Mouse (Mus musculus): ENCODE data around the gene March6. TPM values are rescaled to one million over a fixed set of nuclear protein-coding genes. Genes with fewer than 3 reads are reported as not detected.

Gene March6
- total RNA-seq, 2 experiments from 2014 or later, result 191 to 204 TPM

DNA sequence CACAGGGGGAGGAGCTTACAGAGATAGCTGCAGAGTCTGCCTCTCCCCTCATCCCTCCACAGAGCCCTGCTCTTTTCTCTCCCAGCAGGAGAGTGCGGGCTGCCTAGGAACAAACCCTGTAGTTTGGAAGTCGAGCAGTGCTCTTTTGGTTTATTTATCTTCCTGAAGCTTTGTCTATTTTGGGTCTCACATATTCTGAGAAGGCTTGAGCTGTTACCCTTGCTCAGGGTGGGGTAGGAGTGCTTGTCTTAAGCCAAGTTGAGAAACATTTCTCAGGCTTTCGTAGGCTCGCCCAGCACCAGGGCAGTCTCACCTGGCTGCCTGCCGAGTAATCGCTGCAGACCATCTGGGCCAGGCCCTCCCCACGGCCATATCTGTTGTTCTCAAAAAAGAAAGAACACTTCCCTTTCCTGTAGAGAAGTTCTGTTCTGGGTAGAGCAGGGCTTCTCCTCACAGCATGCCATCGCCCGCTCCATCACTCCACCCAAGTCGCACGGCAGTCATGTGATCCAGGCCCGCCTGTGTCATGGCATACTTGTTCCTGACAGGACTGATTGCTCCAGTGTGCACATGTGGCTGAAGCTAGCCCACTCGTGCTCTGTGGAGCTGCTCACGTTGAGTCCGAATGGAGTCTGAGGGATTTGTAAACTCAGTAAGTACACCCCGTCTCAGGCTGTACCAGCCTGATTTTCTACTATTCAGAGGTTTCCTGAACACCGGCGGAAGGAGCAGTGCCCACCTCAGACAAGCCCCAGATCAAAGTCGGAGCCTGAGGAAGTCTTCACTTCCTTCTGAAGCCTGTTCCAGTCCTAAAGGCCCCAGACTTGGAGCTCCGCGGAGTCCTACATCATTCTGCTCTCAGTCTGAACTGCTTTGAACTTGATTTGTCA lies 112.8 kb downstream of the March6 start:
- Histone ChIP-seq H3K4me3 (peak overlapping the region; percentile 33), H3K27ac (peak overlapping the region; percentile 92)
- no peak for TF ChIP-seq CTCF (IDR thresholded peaks at IDR 0.05)
- peak; percentile 45 to 79 for DNase-seq (ENCODE audit: extremely low spot score in 1 of 2, low spot score in 2 of 2)
- intact Hi-C loops (cut with DNase I), result loop anchor here (1.0 to 2.0 kb wide), 2 partner anchors 22 to 51 kb away; partner anchors contain the start of gene Ankrd33b

DNA sequence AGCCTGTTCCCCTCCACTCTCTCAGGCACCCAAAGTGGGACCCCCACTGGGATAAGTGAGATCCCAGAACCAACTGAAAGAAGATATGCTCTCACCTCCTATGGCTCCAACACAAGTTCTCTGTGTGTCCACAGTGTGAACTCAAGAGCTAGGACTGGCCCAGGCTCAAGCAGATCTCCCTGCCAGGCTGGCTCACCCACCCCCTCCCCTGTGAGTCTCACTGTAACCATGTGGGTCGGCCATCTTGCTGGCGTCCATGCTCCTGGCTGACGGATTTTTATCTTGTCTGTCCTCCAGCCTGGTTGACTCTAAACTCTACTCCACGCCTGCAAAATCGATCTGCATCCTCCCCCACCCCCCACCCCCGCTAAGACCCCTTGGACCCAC lies 113.5 kb downstream of the March6 start:
- no peak for TF ChIP-seq CTCF (IDR thresholded peaks at IDR 0.05)
- DNase-seq (ENCODE audit: extremely low spot score in 1 of 2, low spot score in 2 of 2), result no peak
- Histone ChIP-seq H3K4me3 (no peak overlapping the region), H3K27ac (peak overlapping the region; percentile 92)
- intact Hi-C loops (cut with DNase I), result no loop called here

DNA sequence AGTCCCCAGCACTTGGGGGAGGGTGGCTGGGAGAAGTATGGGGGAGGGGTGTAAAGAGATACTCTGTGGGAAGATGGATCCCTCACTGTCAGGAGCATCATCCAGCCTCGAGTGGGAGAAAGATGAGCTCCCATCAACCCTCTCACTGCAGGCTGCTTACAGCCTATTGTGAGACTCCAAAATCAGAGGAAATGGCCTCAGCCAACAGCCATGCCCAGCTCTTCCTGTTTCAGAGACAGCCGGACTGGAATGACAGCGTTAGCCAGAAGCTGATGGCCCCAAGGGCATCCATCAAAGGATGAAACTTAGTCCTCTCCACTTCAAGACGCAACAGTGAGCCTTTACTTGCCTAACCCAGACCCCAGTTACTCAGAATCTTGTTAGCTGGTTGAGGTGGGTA lies 115.7 kb downstream of the March6 start:
- Histone ChIP-seq H3K4me3 (no peak overlapping the region), H3K27ac (no peak overlapping the region)
- DNase-seq (ENCODE audit: extremely low spot score in 1 of 2, low spot score in 2 of 2), result no peak
- intact Hi-C loops (cut with DNase I), result no loop called here
- TF ChIP-seq CTCF (IDR thresholded peaks at IDR 0.05), result no peak

DNA sequence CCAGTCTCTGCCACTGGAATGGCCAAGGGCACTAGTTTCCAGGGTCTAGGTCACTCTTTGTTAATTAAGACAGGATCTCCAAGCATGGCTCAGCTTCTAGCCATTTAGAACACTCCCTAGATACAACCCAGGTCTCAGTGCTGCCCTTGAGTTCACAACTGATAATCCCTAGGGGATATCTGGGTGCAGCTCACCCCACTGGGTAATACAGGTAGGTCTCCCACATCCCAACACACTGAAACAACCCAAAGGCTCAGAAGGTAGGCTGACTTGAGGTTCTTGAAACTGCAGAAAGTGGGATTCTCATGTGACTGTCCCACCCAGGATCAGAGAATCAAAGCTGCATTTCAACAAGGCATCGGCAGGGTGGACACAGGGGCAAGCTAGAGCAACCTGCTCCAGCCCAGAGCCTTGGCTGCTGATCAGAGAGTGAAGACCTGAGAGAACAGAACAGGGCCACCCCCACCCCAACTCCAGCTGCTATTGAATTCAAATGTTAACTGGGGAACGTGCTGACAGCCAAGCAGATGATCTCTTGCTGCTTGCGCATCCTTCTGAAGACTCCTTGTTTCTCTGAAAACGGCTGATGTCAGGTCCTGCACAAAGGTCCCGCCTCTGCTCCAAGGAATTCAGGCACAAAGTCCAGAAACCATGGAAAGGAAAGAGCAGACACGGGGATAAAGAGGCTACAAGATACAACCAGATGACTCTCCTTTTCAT lies 116.5 kb downstream of the March6 start:
- intact Hi-C loops (cut with DNase I), result no loop called here
- DNase-seq (ENCODE audit: extremely low spot score in 1 of 2, low spot score in 2 of 2), result no peak
- no peak overlapping the region for H3K4me3 ChIP-seq
- no peak for TF ChIP-seq CTCF (IDR thresholded peaks at IDR 0.05)
- H3K27ac ChIP-seq, result no peak overlapping the region

DNA sequence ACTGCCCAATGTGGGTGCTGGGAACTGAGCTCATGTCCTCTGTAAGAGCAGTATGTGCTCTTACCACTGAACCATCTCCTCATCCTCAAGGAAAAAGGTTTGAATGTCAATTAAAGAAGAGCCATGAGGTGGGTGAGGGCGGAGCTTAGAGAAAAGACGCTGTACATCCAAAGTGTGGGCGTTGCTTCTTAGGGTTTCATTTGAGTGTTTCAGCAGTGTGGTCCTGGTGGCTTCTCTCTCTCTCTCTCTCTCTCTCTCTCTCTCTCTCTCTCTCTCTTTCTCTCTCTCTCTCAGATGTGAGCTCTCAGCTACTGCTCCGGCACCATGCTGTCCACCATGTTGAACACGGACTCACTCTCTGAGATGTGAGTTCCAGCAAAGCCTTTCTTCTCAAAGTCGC lies 117.2 kb downstream of the March6 start:
- DNase-seq (ENCODE audit: extremely low spot score in 1 of 2, low spot score in 2 of 2), result no peak
- intact Hi-C loops (cut with DNase I), result no loop called here
- no peak for TF ChIP-seq CTCF (IDR thresholded peaks at IDR 0.05)
- no peak overlapping the region for H3K4me3 ChIP-seq
- H3K27ac ChIP-seq, result no peak overlapping the region

DNA sequence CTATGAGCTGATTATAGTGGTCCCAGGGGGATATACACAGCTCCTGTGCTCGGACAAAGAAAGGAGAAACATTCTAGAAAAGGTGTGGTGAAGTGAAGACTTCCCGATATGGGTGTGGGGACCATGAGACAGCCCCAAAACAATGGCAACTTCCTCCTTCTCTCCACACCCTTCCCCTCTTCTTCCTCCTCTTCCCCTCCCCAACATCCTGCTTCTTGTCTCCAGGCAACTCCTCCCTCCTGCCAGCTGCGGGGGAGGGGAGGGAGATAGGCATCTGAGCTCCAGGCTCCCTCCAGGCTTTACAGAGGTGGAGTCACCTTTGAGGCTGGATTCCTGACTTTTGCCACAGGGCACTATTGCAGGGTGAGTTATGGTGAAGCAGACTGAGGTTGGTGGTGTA lies 117.9 kb downstream of the March6 start:
- intact Hi-C loops (cut with DNase I), result no loop called here
- no peak for DNase-seq (ENCODE audit: extremely low spot score in 1 of 2, low spot score in 2 of 2)
- H3K4me3 ChIP-seq, result no peak overlapping the region

DNA sequence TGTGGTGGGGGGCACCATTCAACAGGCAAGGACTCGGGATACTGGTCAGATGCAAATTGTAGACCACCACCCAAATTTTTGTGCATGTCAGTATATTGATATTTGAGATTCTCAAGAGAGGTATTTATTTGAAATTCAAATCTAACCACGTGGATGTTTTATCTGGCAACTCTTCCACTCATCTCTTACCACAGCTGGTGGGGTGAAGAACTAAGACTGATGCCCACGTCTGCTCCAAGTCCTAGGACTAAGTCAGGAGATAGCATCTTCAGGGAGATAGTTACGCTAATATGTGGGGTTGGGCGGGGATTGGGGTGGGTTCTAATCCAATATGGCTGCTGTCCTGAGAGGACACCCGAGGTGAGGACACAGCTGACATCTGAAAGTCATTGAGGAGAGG lies 118.4 kb downstream of the March6 start:
- no peak overlapping the region for H3K27ac ChIP-seq
- intact Hi-C loops (cut with DNase I), result no loop called here
- no peak overlapping the region for H3K4me3 ChIP-seq
- DNase-seq (ENCODE audit: extremely low spot score in 1 of 2, low spot score in 2 of 2), result no peak
- no peak for TF ChIP-seq CTCF (IDR thresholded peaks at IDR 0.05)

More for the DNA sequence above, 117.9 kb downstream of the March6 start:
- no peak overlapping the region for H3K27ac ChIP-seq
- TF ChIP-seq CTCF (IDR thresholded peaks at IDR 0.05), result no peak

DNA sequence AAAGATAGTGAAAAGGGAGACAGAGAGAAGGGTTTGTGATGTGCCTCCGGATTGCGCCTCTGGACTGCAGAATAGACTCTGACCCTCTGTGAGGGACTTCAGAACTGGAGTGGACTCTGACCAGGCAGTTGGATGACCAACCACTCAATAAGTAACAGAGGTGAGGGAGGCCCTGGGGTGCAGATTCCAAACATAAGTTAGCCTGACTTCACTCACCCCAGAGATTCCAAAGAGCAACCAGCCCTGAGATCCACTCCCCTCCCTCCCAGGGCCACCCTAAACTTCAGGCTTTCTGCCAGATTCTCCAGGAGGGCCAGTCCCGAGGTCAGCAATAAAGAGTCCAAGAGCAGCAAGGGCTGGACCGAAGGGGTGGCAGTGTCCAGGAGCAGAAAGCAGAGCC lies 123.4 kb downstream of the March6 start:
- no peak for DNase-seq (ENCODE audit: extremely low spot score in 1 of 2, low spot score in 2 of 2)
- no peak for TF ChIP-seq CTCF (IDR thresholded peaks at IDR 0.05)
- no peak overlapping the region for H3K4me3 ChIP-seq
- no peak overlapping the region for H3K27ac ChIP-seq
- intact Hi-C loops (cut with DNase I), result no loop called here

DNA sequence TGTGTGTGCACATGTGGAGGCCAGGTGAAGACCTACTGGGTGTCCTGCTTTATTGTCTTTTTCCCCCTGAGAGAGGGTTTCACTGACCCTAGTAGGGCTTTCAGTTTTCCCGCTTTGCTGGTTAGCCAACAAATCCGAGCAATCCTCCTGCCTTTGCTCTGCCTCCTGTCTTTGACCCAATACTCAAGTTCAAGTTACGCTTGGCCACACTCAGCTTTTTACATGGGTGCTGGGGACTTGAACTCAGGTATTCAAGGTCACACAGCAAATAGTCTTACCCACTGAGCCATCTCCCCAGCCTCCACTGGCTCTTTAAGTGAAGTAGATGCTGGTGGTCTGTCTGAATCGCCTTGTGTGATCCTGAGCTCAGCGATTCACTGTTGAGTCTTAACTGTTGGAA lies 124.0 kb downstream of the March6 start:
- Histone ChIP-seq H3K4me3 (no peak overlapping the region), H3K27ac (no peak overlapping the region)
- intact Hi-C loops (cut with DNase I), result no loop called here
- DNase-seq (ENCODE audit: extremely low spot score in 1 of 2, low spot score in 2 of 2), result no peak
- TF ChIP-seq CTCF (IDR thresholded peaks at IDR 0.05), result no peak

Other genes starting within 250 kb of the March6 start
- gene Ankrd33b, start 163.3 kb downstream of the March6 start, total RNA-seq (2021), result 10 to 100 TPM; 79.6 to 93.7 TPM
- gene Ropn1l, start 77.3 kb downstream of the March6 start, total RNA-seq (2021), result 1 to 10 TPM in 1 of 2 experiments, under 1 TPM in 1; 0.75 to 1.0 TPM
- 10 to 100 TPM; 15.7 to 17.9 TPM for gene Cmbl, start 34.3 kb upstream of the March6 start, total RNA-seq (2021)
- gene Cct5, start 70.8 kb upstream of the March6 start, total RNA-seq (2021), result 100 to 1,000 TPM; 173 to 182 TPM
- gene Fam173b, start 70.8 kb upstream of the March6 start, total RNA-seq (2021), result 10 to 100 TPM; 11.3 to 12.1 TPM

Measured in left cerebral cortex, adult 2 months (tissue).